Mouse (Mus musculus) kidney, adult 8-10 months (tissue): Measurements from ENCODE around the gene Impdh1.

Experiments used
- DNase-seq, 2 experiments: peaks; one replicate each; pipeline ENCODE4 v3.0.0; 2022

The Impdh1 gene

DNA sequence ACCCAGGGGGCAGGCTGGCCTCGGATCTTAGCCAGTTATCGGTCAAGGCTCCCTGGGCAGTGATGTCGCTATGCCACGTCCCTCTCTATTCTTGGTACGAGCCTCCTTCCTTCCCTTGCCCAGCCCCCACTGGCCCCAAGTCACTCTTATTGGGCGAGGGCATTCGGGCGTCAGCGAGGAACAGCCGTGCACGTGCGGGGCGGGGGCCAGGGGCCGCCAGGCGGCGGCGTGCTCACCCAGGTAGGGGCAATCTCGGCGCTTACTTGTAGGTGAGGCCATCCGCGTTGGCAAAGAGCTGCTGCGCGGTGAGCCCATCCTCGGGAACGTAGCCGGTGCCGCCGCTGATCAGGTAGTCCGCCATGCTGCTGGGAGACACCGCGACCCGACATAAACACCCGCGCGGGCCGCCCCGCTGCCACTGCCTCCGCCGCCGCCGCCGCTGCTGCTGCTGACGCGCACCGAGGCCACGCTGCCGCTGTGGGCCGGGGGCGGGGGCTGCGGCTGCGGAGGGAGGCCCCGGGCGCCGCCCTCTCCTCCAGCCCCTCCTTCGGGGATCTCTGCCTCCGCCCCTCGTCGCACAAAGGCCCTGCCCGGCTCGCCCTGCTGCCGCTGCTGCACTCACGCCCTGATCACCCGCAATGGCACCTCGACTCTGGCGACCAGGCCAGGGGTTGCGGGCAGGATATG lies 4.2 kb downstream of the Impdh1 start:
- peak; percentile 64 to 72 for DNase-seq

- DNase-seq: no peak
Measured at GRCm38 (mm10) chr6:29211146-29211545, 5.0 kb downstream of the Impdh1 start.

DNA sequence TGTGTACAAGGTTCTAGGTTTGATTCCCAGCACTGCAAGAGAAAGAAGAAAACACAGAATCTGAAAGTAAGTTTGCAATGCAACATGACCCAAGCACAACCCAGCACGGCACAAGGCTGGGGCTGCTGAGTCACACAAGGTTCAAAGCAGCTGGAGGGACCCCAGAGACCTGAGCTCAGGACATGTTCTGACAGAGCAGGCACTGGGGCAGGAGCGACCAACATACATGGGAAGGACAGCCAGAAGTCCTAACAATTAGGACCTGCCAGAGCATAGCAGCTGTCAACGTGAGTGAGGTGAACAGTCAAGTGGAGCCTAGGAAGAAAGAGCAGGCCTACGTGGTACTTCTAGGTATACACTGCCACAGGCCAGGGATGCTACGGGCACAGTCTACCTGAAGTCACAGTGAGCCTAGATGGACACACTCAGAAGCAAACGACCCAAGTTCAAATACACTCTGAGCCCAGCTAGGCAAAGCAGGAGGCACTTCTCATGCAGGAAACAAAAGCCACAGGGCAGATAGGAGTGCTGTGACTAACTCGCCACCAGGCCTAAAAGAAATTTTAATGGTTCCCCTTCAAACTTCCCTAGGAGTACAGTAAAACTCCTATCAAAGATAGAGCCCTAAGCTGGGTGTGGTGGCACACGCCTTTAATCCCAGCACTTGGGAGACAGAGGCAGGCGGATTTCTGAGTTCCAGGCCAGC lies 5.8 kb downstream of the Impdh1 start:
- DNase-seq: no peak

DNA sequence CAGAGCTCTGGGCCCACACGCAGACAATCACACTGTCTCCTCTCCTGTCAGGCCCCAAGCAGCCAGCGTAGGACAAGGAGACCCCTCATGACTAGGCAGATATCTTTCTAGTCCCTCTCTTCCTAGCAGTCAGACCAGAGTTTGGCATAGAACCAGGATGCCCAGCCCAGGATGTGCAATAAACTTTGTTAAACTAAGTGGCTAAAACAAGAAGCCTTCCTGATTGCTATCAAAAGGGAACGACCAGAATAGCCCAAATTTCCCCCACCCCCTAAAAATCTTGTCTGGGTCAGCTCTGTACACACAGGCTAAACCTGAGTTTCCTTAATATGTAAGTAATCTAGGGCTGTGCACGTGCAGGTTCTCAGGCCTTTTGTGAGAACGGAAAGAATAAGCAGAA lies 8.0 kb downstream of the Impdh1 start:
- DNase-seq: no peak

- DNase-seq: no peak
Measured at GRCm38 (mm10) chr6:29207017-29207416, 9.1 kb downstream of the Impdh1 start.

DNA sequence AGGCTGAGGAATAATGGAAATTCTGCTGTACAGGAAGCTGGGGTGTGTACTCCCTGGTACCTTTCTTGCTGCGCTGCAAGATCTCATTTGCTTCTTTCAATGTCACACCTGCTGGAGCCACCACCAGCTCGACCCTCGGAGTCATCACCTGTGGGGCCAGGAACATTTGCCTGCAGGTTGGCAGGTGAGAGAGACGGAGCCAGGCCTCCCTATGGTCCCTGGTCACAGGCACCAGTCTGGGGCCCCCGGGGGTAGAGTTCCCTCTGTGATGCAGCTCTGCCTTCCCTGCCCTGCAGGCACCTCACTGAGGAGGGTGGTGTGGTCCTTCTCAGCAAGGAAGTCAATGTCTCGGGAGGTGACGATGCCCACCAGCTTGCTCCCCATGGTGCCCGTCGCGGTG lies 10.2 kb downstream of the Impdh1 start:
- no peak for DNase-seq

DNA sequence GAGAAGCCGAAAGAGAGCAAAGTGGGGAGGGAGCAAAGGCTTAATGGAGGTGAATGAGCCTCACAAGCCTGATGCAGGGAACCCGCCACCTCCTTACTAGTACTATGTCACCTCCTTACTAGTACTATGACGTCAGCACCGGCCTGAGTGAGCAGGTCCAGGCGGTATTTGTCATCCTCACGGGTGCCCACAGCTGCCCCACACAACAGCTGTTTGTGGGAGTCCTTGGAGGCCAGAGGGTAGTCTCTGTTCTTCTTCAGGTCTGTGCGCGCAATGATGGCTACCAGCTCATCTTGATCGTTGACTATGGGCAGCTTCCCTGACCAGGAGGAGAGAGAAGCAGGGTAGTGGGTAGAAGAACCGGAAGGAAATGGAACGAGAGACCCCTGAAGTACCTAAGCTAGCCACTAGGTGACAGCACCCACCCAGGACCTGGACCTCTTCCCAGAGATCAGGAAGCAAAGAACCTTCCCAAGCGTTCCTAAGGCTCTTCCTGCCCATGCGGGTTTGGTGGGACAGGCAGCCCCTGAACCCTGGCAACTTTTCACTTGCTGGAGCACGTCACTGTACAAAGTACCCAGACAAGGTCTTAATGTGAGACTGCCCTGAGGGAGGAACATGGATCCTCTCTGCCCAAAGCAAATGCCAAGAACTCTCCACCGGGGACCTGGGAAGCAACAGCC lies 11.1 kb downstream of the Impdh1 start:
- peak; percentile 49 to 66 for DNase-seq

DNA sequence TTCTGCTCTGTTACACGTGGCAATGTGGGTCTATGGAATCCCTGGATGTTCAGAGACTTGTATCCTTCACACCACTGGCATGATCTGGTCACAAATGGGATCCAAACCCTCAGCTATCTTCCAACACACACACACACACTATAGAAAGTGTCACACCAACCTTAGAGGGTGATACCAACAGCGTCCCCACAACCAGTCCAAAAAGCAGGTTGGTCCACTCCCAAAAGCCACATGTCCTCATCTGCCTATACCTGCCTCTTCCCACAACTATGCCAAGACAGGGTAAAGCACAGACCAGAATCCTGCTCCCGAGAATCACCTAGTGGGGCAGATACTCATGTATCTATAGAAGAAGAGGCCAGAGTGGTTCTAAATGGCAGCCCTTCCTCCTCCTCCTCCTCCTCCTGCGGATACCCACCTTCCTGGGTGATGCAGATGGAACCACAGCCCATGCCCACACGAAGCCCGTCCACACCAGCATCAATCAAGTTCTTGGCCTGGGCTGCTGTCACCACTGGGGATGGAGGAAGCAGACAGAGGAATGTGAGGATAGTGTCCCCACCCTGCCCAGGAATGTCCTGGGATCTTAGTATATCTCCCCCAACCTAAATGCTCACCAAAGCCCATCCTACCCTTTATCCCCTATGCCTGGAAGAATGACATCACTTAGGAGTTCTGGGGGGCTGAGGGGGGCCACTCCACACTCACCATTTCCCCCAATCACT lies 12.1 kb downstream of the Impdh1 start:
- no peak for DNase-seq

DNA sequence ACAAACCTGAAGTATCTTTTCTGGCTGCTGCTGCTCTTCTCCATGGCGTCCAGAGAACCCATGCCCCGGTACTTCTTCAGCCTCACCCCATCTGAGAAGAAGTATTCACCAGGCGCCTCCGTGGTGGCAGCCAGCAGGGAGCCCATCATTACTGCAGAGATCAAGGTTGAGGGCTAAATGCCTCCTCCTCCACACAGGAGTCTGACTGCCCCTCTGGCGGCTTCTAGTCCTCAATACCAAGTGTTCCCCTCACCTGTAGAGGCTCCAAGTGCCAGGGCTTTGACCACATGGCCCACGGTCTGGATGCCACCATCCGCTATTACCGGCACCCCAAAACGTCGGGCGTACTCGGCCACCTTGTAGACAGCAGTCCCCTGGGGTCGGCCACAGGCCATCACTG lies 13.1 kb downstream of the Impdh1 start:
- no peak for DNase-seq

DNA sequence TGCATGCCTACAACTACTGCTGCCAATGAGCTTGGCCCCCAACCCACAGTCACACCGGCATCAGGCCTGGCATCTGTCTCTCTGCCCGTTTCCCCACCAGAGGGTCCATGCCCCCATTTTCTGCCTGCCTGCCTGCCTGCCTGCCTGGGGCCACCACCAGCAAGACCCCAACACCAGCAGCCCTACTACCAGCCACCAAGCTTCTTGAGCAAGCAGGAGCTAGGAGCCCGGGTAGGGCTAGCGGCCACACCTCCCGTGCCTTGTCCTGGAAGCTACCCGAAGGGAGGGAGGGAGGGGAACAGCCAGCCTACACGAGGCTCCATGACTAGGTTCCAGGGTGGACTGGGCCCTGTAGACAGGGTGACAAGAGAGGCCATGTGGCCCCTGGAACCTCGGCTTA lies 14.2 kb downstream of the Impdh1 start:
- no peak for DNase-seq

- DNase-seq: no peak
Measured at GRCm38 (mm10) chr6:29201341-29201740, 14.8 kb downstream of the Impdh1 start.

- no peak for DNase-seq
Measured at GRCm38 (mm10) chr6:29200496-29200895, 15.7 kb downstream of the Impdh1 start.

- no peak for DNase-seq
Measured at GRCm38 (mm10) chr6:29199223-29199855, 16.8 kb downstream of the Impdh1 start.

DNA sequence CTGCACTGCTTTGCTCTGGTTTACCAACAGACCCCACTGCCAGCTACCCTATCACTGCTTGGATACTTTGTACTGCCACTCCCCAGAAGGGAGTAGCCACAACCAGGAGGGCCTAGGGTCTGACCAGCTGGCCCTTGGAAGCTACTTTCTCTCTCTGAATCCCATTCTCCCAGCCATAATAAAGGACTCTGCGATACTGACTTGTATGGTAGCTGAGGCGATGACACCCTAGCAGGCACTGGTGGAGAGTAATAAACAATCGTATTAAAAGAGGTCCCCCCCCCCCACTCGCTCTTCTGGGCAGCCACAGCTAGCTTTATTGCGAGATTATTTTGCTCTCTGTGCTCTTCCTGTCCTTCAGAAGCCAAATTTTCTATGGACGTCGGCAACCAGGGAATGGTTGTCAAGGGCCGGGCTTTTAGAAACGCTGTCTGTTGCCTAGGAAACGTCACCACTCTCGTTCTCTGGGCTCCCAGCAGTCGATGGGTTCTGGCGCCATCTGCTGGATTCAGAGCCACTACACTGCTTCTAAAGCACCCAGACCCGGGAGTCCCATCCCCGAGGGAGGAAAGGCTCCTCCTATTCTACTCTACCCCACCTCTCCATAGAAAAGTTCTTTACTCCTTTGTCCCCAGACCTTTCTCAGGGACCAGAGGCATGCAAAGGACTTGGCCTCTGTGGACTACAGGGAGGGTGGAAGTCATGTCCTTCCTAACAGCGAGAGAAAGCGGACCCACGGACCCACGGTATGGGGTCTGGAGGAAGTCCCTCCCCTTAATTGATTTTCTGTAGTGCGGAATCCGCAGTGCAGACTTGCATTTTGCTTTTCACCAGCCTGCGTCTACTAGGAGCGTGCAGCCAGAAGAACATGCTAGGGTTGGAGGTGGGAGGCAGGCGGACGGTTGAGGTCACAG lies 17.6 kb downstream of the Impdh1 start:
- DNase-seq: peak; percentile 86 to 92

DNA sequence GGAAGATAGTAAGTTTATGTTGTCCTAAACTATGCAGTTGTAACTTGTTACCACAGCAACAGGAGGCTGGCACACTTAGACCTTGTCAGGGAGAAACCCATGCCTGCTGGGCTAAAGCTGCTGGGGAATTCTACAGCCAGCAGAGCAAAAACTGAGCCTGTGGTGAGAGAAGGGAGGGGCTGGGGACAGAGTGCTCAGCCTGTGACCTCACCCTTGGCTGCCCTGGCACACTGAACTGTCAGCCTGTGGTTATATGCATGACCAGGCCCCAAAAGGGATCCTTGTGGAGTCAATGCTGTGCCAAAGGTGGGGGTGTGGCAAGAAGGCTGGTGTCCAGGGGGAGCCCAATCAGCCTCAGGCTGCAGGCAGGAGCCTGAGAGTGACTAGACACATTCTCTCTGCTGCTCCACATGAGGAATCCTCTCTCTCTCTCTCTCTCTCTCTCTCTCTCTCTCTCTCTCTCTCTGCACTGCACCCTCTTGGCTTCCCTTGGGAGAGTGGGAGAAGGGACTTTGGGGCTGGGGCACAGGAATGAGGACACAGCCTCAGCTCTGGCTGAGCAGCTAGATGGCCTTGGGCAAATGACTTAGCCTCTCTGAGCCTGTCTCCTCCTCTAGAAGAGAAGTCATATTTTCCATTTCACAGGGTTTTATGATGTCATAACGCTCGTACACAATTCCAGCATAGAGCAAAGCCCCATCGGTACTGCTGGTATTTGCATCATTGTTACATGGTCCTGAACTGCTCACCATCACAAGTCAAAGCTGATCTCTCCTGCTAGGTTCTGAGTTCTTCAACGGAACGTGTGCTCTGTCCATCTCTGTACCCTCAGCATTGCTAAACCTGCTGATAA lies 20.1 kb downstream of the Impdh1 start:
- peak; percentile 30 to 34 for DNase-seq

GRCm38 (mm10) chr6:29195146-29195545 lies 21.0 kb downstream of the Impdh1 start:
- DNase-seq: peak in 1 of 2 experiments; percentile 0

DNA sequence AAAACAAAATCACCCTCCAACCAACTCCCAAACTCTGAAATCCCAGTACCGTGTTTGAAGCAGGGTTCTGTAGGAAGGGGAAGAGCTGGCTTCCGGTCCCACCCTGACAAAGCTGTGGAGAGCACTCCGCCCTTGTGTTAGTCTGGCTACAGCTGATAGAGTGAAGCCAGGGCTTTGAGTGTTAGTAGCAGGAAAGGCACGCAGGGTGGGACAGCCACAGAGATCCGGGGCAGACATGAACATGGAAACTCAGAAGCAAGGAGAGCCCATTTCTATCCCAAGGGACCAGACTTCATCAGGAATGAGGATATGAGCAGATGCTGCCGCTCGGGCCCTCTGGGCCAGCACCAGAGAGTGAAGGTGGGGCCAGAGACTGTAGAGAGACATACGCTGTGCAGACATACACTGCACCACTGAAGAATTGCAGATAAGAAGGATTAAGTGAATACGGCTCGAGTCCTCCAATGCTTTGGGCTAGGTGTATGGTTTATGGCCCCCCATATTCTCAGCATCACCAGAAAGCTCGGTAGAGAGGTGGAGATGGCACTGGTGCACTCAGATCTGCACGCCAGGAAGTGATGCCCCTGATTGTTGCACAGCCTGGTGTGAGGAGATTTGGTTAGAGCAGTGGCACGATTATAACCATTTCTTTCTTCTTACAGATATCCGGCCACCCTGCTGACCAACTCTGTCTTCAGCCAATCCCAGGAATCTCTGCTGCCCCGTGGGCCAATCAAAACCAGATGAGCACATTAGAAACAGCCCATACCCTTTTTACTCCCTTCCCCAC lies 22.0 kb downstream of the Impdh1 start:
- DNase-seq: peak; percentile 19 to 46

- no peak for DNase-seq
Measured at GRCm38 (mm10) chr6:29187936-29188335, 28.2 kb downstream of the Impdh1 start.

- no peak for DNase-seq
Measured at GRCm38 (mm10) chr6:29179843-29180242, 36.3 kb downstream of the Impdh1 start.
